In genomic region chr16:36051491-36051890, GRCm38 (mm10) we compare ENCODE assay signal across 21 mouse cellular contexts. TPM values are rescaled to one million over a fixed set of nuclear protein-coding genes. Genes with fewer than 3 reads are reported as not detected.
DNase-seq lines count a peak whose midpoint lies in the region; ATAC-seq lines count a peak whose summit lies in the region.
"Had no signal": no experiment of that assay in that cellular context is flagged by ENCODE, and none has a peak within 500 bp of the region (broad histone marks: within the 10 kb centered on the region; RNA-seq: fewer than 3 reads in every experiment).

No protein-coding gene starts in this region.

- H3K27me3 ChIP-seq in heart, embryonic 10.5 days (ENCODE audit: insufficient read depth, poor library complexity, severe bottlenecking) = no peaks in the 10 kb centered on the region
- no peaks in the 10 kb centered on the region for H3K27me3 ChIP-seq in megakaryocyte, embryonic 14.5 days (replicated peaks)
- H3K27me3 ChIP-seq: CH12.LX, Patski had no signal

- no peaks in the 10 kb centered on the region for H3K9me3 ChIP-seq in heart, embryonic 10.5 days
- H3K9me3 ChIP-seq in megakaryocyte, embryonic 14.5 days = no peaks in the 10 kb centered on the region
- H3K9me3 ChIP-seq: G1E had no signal

- peak; percentile 56 for DNase-seq in heart, adult 11 months
- DNase-seq in heart, adult 9 months (ENCODE audit: low spot score in 2 of 2) = no peak
- peak; percentile 53 for DNase-seq in heart, embryonic 10.5 days (ENCODE audit: low spot score)
- DNase-seq in heart, postnatal 14 days = no peak
- DNase-seq: adrenal gland, adult 2 months; adrenal gland, adult 8-10 months; adrenal gland, postnatal 10 days; adrenal gland, postnatal 14 days; adrenal gland, postnatal 25 days; adrenal gland, postnatal 36 days; B cell, adult 2 months; cerebellum, adult 11 months; cerebellum, adult 11-12 months; cerebellum, adult 18-20 months had no signal

- intact Hi-C loops in heart, postnatal 14 days (cut with DNase I) = no loop called here

- H3K4me3 ChIP-seq in heart, embryonic 10.5 days = no peak overlapping the region
- H3K4me3 ChIP-seq in megakaryocyte, embryonic 14.5 days (replicated peaks) = peak overlapping the region; percentile 1

- no peak overlapping the region for H3K27ac ChIP-seq in heart, embryonic 10.5 days

- 89% methylated on average over 6 of the region's 6 CpGs for WGBS in heart, embryonic 10.5 days

- ATAC-seq in megakaryocyte, adult 5-6 weeks (ENCODE audit: poor library complexity, severe bottlenecking) = no peak
- ATAC-seq: activated CD4-positive, CD25-positive, alpha-beta regulatory T cell, adult 4 months; CD4-positive, CD25-positive, alpha-beta regulatory T cell, adult 4 months; Patski had no signal

- H3K36me3 ChIP-seq in heart, embryonic 10.5 days = peaks cover 77% of the 10 kb centered on the region
- peaks cover 91% of the 10 kb centered on the region for H3K36me3 ChIP-seq in megakaryocyte, embryonic 14.5 days (replicated peaks; ENCODE audit: low read length)

- peaks cover 20% of the 10 kb centered on the region for H3K4me1 ChIP-seq in heart, embryonic 10.5 days
- H3K4me1 ChIP-seq in megakaryocyte, embryonic 14.5 days = peaks cover 51% of the 10 kb centered on the region

RNA-seq across cellular contexts. Expression of gene Wdr5b, which starts 10.5 kb away (rescaled TPM):
- polyA plus RNA-seq in heart, embryonic 10.5 days (2016; fragmentation: Nextera tagmentation; extraction: Ambion mirVana) = 5.4 and 5.9 TPM in 2 replicates
- total RNA-seq in heart, postnatal 14 days (2021) = 1 to 10 TPM; 2.8 to 3.3 TPM
- 0.61 and 0.82 TPM in 2 replicates for polyA plus RNA-seq in megakaryocyte, embryonic 14.5 days (2012; ENCODE audit: insufficient read depth, low replicate concordance)
- 5.5 and 6.9 TPM in 2 replicates for total RNA-seq in megakaryocyte, adult 5-6 weeks (2015)
- total RNA-seq in megakaryocyte, adult 5-6 weeks (2017) = 11.7 and 12.0 TPM in 2 replicates

RNA-seq across cellular contexts. Expression of gene Fam162a, which starts 19.9 kb away (rescaled TPM):
- polyA plus RNA-seq in heart, embryonic 10.5 days (2016; fragmentation: Nextera tagmentation; extraction: Ambion mirVana) = 619 and 675 TPM in 2 replicates
- 100 to 1,000 TPM; 205 to 206 TPM for total RNA-seq in heart, postnatal 14 days (2021)
- polyA plus RNA-seq in megakaryocyte, embryonic 14.5 days (2012; ENCODE audit: insufficient read depth, low replicate concordance) = 3.7 and 230 TPM in 2 replicates
- total RNA-seq in megakaryocyte, adult 5-6 weeks (2015) = 42.3 and 54.9 TPM in 2 replicates
- 32.4 and 33.1 TPM in 2 replicates for total RNA-seq in megakaryocyte, adult 5-6 weeks (2017)

RNA-seq across cellular contexts. Expression of gene Ccdc58, which starts 20.0 kb away (rescaled TPM):
- polyA plus RNA-seq in heart, embryonic 10.5 days (2016; fragmentation: Nextera tagmentation; extraction: Ambion mirVana) = 101 and 102 TPM in 2 replicates
- total RNA-seq in heart, postnatal 14 days (2021) = 10 to 100 TPM; 32.4 to 34.2 TPM
- 2.3 and 7.6 TPM in 2 replicates for polyA plus RNA-seq in megakaryocyte, embryonic 14.5 days (2012; ENCODE audit: insufficient read depth, low replicate concordance)
- total RNA-seq in megakaryocyte, adult 5-6 weeks (2015) = 24.1 and 29.0 TPM in 2 replicates
- 26.9 and 31.5 TPM in 2 replicates for total RNA-seq in megakaryocyte, adult 5-6 weeks (2017)

Comparison
In these comparisons a context has a peak if more than half of its experiments do, and no peak if none do; other contexts are left out.
1. DNase-seq: peak in heart, adult 11 months (single experiment) and heart, embryonic 10.5 days (single experiment); none in heart, adult 9 months (0 of 2) and heart, postnatal 14 days (0 of 2).